Mouse (Mus musculus) left cerebral cortex, postnatal 36 days (tissue): Measurements from ENCODE around the gene Arid5a. TPM values are rescaled to one million over a fixed set of nuclear protein-coding genes. Genes with fewer than 3 reads are reported as not detected.

Experiments used
- DNase-seq, 2 experiments: peaks; one replicate each; pipeline ENCODE4 v3.0.0; 2021 to 2022; ENCODE audit warnings: low spot score in 2 of 2, mixed read lengths in 1 of 2
- intact Hi-C: fragments of 180-260 bp; cut with DNase I; formaldehyde crosslinking; loops from one replicate; pipeline ENCODE4 v1.15.1; 2025
- total RNA-seq, 2 experiments: library from RNA; stranded (reverse); gene quantifications; 2 replicates each; pipeline ENCODE4 v1.2.3; 2021

The Arid5a gene
- total RNA-seq, 2 experiments from 2014 or later, result 14.5 to 14.8 TPM

- no peak for DNase-seq
- intact Hi-C loops, result loop anchor here (10.0 kb wide), 1 partner anchor 173 kb away; no protein-coding TSS in a partner anchor
These were observed 14.5 kb downstream of the Arid5a start for GRCm38 (mm10) chr1:36321829-36322573.

- DNase-seq, result no peak
- intact Hi-C loops, result loop anchor here (10.0 kb wide), 1 partner anchor 172 kb away; no protein-coding TSS in a partner anchor
These were observed 15.5 kb downstream of the Arid5a start for GRCm38 (mm10) chr1:36323076-36323475.

GRCm38 (mm10) chr1:36323746-36324448 lies 16.4 kb downstream of the Arid5a start:
- DNase-seq, result peak; percentile 18 to 42
- intact Hi-C loops, result loop anchor here (10.0 kb wide), 1 partner anchor 171 kb away; no protein-coding TSS in a partner anchor

GRCm38 (mm10) chr1:36325900-36326321 lies 18.4 kb downstream of the Arid5a start:
- DNase-seq, result no peak
- intact Hi-C loops, result loop anchor here (10.0 kb wide), 1 partner anchor 169 kb away; no protein-coding TSS in a partner anchor

- no peak for DNase-seq
- intact Hi-C loops, result loop anchor here (10.0 kb wide), 1 partner anchor 168 kb away; no protein-coding TSS in a partner anchor
These were observed 19.3 kb downstream of the Arid5a start for GRCm38 (mm10) chr1:36326815-36327214.

DNA sequence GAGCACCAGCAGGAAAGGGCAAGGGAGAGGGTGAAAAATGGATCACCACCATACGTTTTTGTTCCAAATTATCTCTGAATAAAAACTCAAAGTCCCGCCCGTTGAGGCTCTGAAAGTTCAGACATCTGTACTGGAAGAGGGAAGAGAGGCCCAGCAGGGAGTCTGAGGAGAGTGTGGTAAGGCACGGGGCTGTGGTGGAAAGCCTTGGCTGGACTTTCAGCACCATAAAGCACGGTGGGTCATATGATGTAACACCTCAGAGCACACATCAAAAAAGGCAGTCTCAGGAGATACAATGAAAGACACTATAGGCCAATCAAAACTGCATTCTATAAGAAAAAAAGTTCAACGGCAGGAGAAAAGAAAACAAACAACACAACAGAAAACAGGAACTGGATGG lies 24.2 kb downstream of the Arid5a start:
- DNase-seq, result no peak
- intact Hi-C loops, result no loop called here

GRCm38 (mm10) chr1:36332955-36333887 lies 25.7 kb downstream of the Arid5a start:
- intact Hi-C loops, result no loop called here
- no peak for DNase-seq

GRCm38 (mm10) chr1:36342547-36342946 lies 35.0 kb downstream of the Arid5a start:
- intact Hi-C loops, result no loop called here

GRCm38 (mm10) chr1:36352351-36352750 lies 44.8 kb downstream of the Arid5a start:
- intact Hi-C loops, result no loop called here
- peak; percentile 37 to 45 for DNase-seq

More at GRCm38 (mm10) chr1:36342547-36342946, 35.0 kb downstream of the Arid5a start:
- DNase-seq, result no peak

GRCm38 (mm10) chr1:36356955-36357695 lies 49.6 kb downstream of the Arid5a start:
- no peak for DNase-seq
- intact Hi-C loops, result no loop called here

- DNase-seq, result no peak
- intact Hi-C loops, result loop anchor here (2.0 to 5.0 kb wide), 3 partner anchors 75 to 145 kb away; partner anchors contain the start of genes Cnnm3 and Cnnm4
These were observed 60.2 kb downstream of the Arid5a start for GRCm38 (mm10) chr1:36367698-36368097.

DNA sequence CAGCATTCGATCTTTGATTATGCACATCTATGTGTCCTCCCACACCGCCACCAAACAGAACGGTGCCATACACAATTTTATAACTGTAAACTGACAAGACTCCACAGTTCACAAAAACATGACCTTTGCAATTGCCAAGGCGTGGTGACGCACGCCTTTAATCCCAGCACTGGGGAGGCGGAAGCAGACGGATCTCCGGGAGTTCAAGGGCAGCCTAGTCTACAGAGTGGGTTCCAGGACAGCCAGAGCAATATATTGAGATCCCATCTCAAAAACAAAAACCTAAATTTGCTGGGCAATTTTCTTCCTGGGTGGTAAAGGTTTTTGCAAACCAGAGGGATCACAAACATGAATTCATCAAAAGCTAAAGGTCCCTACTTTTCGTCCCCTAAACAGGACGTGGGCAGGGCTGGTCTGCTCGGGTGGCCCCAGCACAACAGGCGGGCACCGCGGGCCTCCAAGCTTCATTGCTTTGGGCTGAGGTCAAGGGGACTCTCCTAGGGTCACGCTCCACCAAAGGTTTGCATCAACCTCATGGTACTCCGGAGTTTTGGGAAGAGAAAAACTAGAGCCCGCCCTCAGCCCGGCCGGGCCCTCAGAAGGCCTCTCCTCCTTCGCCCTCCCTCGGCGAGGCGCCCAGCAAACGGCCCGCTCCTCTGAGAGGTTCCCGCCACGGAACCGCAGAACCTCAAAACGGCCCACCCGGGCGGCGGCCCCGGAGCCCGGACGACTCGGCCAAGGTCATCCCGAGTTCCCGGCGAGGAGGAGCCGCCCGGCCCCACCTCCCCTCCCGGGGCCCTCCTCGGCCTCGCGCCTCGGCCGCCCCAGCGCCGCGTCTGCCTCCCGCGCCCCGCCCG lies 60.8 kb downstream of the Arid5a start:
- no peak for DNase-seq
- intact Hi-C loops, result loop anchor here (2.0 to 5.0 kb wide), 3 partner anchors 74 to 144 kb away; partner anchors contain the start of genes Cnnm3 and Cnnm4

DNA sequence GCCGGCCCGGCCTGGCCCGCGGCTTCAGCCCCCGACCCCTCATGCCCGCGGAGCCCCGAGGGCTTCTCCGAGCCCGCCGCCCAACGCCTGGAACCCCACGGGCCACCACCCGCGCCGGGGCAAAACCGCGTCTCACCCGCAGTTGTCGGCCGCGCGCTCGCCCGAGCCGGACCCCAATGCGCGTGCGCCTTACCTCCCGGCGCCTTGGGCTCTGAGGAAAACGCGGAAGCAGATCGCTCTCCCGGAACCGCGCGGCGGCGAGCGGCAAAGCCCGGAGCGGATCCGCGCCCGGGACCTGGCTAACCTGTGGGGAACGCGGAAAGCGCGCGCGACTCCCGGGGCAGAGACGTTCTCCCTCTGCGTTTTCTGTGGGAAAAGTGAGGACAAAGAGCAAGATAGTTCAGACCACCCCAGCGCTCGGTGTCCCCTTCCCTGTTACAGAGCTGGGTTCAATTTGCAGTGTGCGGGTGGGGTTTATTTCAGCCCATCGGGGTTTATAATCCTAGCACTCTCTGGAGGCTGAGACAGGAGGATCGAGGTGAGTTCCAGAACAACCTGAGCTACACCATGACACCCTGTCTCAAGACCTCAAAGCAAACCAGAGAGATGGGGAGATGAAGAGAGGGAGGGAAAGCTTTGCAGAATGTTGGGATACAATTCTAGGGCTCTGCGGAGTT lies 61.6 kb downstream of the Arid5a start, which contains the start of gene Kansl3:
Gene Kansl3, minus strand, starts transcription at position 213 of the 677 bp plus-strand sequence.
- peak; percentile 89 to 90 for DNase-seq
- intact Hi-C loops, result loop anchor here (2.0 to 5.0 kb wide), 3 partner anchors 73 to 143 kb away; partner anchors contain the start of genes Cnnm3 and Cnnm4

DNA sequence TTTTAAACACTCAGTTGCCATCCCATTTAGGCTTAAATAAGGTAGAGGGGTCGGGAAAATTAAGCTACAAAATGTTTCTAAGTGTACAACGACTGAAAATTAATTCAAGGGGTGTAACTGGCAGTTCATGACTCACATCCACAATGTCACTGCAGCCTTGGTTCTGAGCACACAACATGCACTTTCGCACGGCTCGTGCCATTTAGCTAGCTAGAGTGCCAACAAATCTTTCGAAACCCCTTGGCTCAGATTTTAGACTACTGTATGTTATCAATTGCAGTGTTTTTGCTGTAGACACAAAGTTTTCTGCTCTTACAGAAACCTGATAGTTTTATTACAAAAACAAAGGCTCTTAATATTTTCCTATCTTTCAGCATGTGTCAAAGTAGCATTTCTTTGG lies 63.4 kb downstream of the Arid5a start:
- no peak for DNase-seq
- intact Hi-C loops, result no loop called here

DNA sequence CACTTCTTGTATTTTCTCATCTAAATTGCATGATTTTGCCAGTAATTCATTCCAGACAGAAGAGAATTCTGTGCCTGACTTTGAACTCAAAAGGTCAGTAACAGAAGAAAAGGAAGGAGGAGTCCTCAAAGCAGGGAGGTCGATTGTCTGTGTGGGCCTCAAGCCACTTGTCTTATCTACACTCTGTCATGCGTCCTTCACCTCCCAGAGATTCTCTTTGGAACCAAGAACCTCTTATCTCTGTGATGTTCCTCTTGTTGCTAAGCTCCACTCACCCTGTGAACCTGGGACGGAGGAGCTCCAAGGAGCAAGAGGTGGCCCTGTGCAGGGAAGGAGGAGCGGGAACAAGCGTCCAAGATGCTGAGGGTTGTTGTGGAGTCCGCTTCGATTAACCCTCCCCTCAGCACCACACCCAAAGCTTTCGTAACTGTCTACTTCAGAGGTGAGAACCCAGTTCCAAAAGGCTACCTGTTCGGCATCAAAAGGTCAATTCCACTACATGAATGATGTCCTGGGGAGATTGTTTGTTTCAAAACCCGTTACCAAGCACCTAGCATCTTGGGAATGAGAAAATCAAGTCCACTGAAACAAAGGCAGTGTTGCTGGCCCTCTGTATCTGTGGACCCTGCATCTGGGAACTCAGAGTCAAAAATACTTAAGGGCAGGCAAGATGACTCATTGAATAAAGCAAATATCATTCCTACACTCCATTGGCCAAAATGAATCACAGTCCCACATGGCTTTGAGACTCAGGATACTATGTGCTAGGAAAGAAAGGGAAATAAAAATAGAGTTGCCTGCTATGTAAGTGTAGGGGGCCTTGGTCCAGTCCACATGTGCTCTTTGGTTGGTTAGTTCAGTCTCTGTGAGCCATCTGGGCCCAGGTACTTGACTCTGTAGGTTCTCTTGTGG lies 64.7 kb downstream of the Arid5a start, which contains the start of gene Fer1l5:
Gene Fer1l5, plus strand, starts transcription at position 358 of the 912 bp plus-strand sequence.
- intact Hi-C loops, result no loop called here

More for the DNA sequence above, 64.7 kb downstream of the Arid5a start, which contains the start of gene Fer1l5:
- DNase-seq, result no peak
